In the genomic region with DNA sequence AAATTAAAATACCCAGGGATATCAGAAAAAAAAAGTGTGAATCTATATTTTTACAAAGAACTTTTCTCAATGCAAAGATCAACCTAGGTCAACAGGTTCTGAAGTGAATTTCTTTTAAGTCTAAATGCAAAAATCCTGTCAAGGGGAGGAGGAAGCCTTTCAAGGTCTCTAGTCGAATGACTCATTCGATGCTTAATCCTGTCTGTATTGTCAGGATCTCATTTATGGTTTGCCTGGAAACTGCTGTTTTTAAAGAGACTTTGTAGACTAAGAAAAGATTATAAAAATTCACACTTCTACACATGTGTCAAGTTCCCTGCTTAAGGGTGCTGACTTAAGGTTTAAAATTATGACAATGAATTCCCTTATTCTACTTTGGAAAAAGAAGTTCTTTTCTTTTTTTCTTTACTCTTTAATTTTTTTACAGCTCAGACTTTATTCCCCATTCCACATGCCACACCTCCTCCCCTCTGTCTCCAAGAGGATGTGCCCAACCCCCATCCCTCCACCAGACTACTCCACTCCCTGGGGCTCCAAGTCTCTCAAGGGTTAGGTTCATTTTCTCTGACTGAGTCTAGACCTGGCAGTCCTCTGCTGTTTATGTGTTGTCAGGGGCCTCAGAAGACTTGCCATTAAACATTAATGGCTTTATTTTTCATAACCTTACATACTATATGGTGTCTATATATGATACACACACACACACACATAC, we compare ENCODE assay signal across 8 mouse cellular contexts.
"Had no signal": no experiment of that assay in that cellular context is flagged by ENCODE, and none has a peak within 500 bp of the region (broad histone marks: within the 10 kb centered on the region; RNA-seq: fewer than 3 reads in every experiment).

No protein-coding gene starts in this region.

- DNase-seq: kidney, adult 18-20 months; kidney, postnatal 14 days; liver; liver, embryonic 13.5 days; liver, postnatal 0 days; lung, postnatal 14 days; thymus, adult 18-20 months; thymus, postnatal 14 days had no signal
